Mouse (Mus musculus): ENCODE results near the gene Tnfrsf21.

The Tnfrsf21 gene

DNA sequence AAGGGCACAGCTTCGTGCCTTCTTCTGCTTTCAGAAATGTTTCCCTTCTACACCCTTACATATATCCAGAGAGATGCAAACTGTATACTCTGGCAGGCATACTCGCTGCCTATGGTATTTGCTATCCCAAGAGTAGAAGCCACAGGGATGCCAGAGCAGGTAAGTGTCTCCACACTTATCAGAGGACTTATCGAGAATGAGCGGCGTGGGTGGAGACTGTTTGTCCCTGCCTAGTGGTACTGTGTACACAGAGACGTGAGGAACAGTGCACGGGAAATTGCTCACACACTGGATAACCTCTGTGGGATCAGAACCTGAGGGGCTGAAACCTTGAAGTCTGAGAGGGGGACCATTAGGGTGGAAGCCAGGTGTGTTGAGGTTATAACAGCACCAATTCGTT, 59.6 kb downstream of the Tnfrsf21 start:
- DNase-seq (ENCODE audit: low read depth, low spot score), result no peak

DNA sequence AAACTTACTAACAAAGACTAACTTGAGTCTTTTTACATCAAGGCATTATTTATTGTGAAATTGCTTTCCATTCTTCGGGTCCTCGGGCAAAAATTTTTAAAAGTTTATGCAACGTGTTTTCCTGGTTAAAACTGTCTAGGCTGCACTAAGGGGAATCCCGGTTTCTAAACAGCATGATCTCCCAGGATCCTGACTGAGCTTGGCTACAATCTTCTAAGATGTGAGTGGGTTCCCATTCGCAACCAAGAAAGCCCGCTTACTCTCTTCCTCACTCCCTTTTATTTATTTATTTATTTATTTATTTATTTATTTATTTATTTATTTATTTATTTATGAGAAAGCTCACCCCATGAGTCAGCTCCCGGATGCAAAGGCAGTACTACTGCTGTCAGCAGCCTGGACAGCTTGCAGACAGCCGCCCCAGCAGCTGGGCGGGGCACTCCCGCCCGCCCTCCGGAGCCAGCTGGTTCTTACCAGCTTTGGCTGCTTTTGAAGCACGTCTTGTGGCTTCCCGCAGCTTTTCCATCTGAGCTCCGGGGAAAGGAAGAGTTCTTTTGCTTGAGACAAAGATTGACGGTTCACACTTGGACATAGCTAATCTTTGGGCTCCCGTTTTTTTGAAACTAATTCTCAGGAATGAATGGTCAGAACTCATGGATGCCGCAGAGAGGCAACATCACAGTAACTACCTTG, 60.6 kb downstream of the Tnfrsf21 start:
- no peak for DNase-seq (ENCODE audit: low read depth, low spot score)

DNA sequence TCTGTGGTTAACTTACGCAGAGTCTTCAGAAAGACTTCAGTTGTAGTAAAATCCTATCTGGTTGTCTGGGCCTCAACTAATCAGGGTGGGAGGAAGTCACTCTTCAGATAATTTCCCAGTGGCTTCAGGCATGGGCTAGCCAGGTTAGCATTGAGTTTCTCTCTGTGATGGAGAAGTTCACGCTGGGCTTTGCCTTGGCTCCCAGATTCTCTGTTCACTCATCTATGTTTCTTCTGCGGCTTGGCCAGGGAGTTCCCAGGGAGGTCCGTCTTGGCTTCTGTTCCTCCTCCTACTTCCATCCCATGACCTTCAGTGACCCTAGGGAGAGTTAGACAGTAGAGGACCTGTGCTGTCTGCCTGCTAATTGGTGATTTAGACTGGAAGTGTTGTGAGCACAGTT, 61.2 kb downstream of the Tnfrsf21 start:
- DNase-seq (ENCODE audit: low read depth, low spot score), result no peak

DNA sequence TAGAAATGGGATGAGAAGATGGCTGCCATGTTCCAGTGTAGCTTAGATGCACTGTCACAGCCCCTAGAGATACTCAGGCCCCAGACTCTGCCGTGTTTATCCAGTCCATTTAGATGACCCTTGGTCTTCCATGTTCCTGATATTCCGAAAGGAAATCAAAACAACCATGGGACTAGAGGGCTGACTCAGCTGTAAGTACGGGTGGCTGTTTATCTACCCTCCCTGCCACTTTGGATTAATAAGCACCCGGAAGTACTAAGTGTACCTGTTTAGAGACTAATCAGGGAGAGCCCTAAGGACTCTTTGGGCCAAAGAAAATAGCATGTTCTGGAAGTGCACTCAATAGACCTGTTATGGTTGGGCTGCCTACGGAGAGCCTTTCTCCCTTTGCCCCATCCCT, 64.9 kb downstream of the Tnfrsf21 start:
- no peak for DNase-seq (ENCODE audit: low read depth, low spot score)

DNA sequence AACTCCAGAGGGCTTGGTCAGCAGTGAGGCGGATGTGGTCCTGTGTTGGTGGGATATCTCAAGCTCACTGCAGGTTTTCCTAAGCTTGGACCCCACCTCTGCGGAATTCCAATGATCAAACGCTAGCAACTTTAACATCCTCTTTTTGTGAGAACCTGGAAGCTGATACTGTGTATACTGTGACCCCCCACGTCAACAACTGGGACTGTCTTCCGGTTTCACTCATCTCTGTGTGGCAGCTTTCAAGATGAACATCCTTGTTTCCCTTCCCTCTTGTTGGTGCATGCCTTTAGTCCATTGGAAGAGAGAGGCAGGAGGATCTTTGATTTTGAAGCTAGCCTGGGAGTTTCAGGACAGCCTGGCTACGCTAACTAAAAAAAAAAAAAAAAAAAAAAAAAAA, 73.1 kb downstream of the Tnfrsf21 start:
- DNase-seq (ENCODE audit: low read depth, low spot score), result no peak

DNA sequence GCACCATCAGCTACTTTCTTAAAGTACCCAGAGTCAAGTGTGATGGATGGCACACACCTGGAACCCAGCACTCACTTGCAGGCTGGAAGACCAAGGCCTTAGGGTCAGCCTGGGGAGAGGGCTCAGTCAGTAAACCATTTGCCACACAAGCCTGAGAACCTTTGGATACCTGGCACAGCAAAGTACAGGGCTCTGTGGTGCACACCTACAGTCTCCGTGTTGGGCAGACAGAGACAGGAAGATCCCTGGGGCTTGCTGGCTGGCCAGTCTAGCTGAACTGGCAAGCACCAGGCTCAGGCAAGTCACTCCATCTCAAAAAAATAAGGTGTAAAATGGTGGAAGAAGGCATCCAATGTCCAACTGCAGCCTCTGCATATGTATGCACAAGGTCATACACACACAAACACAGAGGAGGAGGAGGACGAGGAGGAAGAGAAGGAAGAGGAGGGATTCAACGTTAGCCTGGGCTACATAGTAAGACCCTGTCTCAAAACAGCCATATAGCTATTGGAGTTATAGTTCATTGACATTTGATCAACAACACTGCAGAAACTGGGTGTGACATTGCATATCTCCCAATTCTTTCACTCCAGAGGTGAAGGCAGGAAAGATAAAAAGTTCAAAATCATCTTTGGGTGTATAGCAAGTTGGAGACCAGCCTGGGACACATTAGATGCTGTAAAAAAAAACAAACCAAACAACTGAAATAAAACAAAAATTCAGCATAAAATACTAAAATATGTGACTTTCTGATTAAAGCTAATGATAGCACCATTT, 74.8 kb downstream of the Tnfrsf21 start:
- no peak for DNase-seq (ENCODE audit: low read depth, low spot score)

DNA sequence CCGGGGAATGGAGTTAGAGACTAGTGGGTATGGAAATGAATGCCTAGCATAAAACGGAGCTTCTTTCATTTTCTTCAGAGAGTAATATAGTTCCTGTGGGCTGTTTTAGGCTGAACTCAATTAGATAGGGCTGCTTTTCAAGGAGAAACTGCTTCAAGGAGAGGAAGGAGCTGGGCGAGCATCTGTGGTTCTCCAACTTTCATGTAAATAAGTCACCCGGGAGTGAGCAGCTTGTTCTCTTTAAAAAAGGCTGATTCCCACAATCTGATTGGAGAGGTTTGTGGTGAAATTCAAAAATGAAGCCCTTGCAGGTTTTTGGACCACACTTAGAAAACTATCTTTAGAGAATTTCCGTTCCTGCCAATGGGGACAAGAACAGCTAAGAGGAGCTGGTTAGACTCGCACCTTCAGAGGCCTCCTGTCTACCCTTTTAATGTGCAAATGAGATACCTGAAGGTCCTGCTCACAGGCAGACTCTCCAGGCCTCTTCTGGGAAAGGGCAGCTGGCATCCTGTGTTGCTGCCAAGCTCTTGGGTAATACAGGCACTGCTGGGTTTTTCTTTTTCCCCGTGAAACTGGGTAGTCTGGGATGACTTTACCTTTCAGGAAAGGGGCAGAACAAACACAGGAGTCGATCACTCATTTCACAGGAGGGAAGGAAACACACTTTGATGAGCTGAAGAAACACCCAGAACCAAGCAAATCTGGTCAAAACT, 76.1 kb downstream of the Tnfrsf21 start:
- no peak for DNase-seq (ENCODE audit: low read depth, low spot score)

DNA sequence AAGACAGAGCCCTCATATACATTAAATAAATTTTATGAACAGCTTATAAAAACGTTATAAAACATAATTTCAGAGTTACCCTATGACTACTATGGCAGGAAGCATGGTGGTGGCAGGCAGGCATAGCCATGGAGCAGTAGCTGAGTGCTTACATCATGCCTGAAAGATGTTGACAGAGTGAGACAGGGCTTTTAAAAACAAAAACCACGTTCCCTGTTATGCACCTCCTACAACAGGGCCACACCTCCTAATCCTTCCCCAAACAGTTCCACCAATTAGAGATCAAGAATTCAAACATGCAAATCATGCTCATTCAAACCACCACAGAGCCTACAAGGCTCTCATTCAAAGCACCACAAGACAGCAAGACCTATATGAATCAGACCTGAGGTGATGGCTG, 77.9 kb downstream of the Tnfrsf21 start:
- DNase-seq (ENCODE audit: low read depth, low spot score), result no peak

DNA sequence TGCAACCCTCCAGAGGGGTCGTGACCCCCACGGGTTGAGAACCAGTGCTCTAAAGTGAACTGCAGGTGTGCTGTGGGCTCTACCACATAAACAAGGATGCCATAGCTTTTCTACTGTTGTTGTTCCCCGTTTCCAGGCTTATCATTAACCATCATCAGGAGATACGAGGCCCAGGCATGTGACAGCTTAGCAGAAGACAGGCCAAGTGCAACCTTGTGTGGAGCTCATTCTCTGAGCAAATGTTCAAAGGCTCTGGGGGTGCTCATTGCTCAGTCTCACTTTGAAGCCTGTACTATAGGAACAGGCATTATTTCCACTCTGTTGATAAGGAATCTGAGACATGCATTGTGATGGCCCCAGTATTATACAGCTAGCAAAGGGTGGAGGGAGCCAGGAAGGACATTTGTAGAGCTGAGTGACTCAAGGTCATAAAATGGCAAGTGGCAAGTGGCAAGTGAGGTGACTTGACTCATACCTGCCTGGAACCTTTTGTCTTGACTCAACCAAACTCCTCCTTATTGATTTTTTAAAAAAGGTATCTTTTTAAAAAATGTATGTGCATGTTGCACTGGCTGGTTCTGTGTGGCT, 80.8 kb downstream of the Tnfrsf21 start:
- no peak for DNase-seq (ENCODE audit: low read depth, low spot score)

DNA sequence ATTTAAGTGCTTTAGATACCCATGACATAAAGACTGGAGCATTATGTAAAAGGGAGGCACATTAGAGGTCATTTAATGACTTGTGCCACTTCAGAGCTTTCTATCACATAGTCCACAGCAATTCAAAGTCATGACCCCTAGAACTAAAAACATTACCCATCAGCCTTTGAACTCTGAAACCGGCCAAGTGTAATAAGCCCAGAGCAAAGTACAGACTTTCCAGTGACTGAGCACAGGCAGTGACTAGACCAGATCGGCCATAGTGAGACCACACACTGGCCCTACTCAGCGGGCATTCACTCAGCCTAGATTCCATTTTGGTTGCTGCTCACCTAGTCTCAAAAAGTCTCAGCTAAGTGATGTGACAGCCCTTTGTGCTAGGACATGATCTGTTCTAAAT, 89.8 kb downstream of the Tnfrsf21 start:
- DNase-seq (ENCODE audit: low read depth, low spot score), result no peak

DNA sequence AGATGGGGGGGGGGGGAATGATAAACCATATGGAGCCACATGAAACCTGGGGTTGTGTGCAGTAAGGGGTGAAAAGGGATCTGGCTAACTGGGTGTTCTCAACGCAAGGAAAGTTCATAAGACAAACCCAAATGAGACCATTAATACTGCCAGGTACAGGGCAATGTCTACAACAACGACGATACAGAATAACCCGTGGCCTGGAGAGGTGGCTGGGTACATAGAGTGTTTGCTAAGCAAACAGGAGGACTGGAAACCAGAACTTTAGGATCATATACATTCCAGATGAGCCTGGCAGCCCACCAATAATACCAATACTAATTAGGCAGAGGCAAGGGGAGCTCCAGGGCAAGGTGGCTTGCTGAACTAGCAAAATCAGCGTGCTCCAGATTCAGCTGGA, 91.0 kb downstream of the Tnfrsf21 start:
- DNase-seq (ENCODE audit: low read depth, low spot score), result no peak

DNA sequence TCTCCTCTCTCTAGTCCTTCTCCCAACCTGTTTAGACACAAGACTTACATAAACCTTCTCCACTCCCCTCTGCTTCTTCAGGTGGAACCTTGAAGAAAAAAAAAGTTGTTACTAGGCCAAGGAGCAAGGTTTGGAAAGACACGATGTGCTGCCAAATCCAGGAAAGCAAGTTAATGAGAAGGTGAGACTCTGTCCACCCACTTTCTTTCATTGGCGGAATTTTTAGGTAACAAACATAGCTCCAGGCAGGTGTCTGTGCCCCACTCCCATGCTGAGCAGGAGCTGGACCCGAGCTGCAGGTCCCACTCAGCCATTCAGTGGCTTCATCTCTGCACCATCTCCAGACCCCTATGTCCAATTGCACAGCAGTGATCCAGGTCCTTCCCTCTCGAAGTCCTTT, 93.1 kb downstream of the Tnfrsf21 start:
- DNase-seq (ENCODE audit: low read depth, low spot score), result no peak

DNA sequence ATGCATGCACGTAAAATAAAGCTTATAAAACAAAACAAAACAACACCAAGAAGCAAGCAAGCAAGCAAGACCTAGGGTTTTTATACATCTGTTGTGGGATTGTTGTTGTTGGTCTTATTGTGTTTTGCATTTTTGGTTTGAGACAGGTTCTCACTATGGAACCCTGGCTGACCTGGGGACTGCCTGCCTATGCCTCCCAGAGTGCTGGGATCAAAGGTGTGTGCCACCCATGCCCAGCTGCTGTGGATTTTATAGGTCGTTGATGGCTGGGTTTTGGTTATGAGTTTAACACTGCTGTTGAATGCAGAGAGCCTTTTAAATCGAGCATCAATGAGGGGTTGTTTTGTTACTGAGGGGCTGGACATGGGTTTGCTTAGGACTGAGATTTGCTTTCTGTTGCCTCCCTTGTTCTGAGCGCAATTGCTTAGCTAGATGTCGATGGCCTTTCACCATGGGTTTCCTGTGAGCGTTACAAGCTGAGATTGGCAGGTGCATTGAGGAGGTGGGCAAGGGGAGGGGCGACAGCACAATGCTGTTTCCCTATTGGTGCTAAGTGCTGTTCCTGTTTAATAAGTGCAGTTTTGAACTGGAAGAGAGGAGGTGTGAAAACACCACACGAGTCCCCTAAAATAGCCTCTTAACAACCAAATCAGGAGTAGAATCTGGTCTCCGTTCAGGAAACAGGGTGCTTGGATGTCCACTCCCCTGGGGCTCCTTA, 94.0 kb downstream of the Tnfrsf21 start:
- DNase-seq (ENCODE audit: low read depth, low spot score), result no peak

DNA sequence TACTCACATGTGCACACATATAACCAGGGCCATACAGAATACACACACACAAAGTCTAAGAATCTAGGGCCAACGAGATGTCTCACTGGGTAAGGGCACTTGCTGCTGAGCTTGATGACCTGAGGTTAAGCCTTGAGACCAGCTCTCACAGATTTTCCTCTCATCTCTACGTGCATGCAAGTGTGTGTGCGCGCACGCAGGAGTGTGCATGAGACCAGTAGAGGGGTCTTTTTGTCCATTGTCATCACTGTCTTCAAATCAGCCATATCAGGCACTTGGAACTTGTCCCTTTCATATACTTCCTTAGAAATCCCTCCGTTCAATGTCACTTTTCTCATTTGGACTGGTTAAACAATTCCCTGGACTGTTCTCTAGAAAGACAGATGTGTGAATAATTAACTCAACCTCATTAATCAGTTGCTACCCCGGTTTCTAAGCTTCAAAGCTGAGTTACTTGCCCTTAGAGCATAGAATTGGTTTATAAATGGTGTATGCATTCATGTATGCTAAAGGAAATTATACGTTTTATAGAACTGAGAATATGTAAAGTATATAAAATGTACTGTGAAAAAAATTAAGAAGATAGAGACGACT, 97.1 kb downstream of the Tnfrsf21 start:
- DNase-seq (ENCODE audit: low read depth, low spot score), result no peak

DNA sequence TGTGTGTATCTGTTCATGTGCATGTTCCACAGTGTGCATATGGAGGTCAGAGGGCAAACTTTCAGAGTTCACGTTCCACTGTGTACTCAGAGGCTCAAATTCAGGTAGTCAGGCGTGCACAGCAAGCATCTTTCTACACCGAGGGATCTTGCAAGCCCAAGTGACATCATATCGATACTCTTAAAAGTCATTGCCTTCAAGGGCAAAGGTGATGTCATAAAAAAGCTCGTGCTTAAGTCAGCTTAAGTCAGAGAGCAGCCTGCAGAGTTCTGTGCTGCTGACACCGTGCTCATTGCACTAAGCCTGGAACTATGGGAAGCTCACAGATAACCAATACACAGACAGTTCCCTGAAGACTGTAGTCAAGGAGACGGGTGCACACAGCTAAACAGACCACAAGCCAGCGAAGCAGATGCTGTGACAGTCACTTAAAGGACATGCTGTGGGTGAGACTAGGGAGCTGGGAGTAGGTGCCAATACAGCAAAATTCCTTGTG, 97.8 kb downstream of the Tnfrsf21 start:
- no peak for DNase-seq (ENCODE audit: low read depth, low spot score)

DNA sequence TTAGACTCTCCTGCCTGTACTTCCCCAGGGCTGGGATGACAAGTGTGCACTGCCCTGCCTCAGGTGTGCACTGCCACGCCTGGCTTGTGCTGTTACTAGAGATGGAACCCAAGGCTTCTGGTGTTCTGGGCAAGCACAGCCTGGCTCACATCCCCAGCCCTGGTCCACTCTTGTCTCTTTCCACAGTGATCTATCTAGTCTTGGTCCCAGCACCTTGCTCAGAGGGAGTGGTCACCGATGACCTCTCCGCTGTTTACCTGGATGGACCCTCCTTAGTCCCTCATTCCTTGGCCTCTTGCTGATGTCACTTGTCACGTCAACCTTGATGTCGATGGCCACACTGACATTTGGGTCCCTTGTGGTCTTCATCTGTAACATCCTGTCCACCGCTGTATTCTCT, 98.6 kb downstream of the Tnfrsf21 start:
- no peak for DNase-seq (ENCODE audit: low read depth, low spot score)

DNA sequence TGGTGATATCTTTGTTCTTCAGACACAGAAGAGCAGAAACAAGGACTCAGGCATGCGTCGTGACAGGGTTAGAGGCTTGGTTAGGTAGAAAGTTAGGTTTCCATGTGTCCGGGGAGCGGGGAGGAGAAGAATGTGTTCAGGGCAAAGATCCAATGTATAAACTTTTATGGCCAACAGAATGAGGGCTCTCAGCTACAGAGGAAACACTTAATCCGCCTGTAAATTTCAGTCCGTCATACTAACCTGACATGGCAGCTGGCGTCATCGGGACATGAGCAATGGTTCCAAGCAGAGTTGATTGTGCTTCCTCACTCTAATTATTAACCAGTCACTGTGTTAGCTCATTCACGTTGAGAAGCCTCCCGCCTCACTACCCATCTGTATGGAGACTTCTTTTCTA, 100.4 kb downstream of the Tnfrsf21 start:
- DNase-seq (ENCODE audit: low read depth, low spot score), result no peak

DNA sequence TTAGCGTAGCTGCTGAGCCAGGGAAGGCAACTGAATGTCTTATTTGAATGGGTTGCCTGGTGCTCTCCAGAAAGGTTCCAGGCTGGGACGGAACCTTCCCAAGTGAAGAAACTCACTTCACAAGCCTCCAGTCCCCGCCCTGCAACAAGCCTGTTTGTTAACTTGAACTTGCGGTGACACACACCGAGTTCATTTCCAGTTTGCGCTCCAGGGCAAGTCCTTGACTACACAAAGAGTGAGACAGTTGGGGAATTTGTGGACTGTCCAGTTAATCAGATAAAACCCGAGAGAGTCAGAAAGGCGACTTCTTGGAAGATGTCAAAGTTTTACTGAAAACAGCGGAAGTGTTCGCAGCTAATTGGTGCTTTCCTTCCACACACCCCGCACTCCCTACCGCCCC, 103.1 kb downstream of the Tnfrsf21 start:
- DNase-seq (ENCODE audit: low read depth, low spot score), result no peak

DNA sequence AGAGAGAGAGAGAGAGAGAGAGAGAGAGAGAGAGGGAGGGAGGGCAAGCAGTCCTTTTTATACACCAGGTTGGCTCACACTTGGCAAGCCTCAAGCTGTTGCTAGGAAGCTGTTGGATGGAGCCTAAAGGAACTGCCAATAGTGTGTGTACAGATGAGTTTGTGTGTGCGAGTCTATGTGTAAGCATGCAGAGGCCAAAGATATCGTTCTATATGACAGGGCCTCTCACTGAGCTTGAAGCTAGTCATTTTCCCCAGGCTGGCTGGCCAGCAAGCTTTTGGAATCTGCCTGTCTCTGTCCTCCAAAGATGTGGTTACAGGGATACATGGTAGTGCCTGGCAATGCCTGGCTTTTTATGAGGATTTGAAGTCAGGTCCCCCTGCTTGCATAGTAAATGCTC, 104.7 kb downstream of the Tnfrsf21 start:
- DNase-seq (ENCODE audit: low read depth, low spot score), result no peak

DNA sequence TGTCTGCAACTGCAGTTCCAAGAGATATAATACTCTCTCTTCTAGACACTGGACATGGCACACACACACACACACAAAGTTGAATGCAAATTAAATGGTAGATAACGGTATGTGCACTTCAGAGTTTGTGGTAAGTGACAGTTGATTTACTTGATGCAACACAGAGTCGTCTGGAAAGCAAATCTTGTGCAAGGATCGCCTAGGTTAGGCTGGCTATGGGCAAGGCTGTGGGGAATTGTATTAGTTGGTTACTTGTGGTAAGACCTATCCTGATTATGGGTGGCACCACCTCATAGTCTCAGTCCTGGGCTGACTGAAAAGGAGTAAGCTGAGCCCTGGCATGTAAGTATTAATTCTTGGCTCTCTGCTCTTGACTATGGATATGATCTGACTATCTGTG, 112.0 kb downstream of the Tnfrsf21 start:
- DNase-seq (ENCODE audit: low read depth, low spot score), result no peak

DNA sequence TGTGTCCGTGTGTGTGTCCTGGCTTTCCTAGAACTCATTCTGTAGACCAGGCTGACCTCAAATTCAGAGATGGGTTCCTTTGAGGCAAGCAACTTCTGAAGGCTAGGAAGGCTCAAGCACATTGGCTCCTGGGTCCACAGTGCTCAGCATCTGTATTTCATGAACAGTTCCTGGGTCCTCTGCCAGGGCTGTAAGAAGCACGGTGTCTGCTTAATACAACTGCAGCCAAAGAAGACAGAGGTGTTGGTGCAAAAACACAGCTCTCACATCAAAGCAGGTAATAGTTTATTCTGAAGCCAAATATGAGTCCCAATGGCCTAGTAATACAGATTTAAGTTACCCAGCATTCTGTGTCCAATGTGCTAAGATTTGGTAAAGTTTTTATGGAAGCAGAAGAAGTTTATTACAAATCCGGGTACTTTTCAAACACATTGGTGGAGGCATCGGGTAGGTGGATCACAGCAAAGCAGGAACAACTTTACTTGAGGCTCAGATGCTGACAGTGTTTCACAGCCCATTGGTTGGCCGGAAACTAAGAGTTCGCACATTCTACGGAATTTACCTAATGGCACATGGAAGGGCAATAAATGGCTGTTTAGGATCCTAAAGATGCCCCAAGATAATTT, 112.7 kb downstream of the Tnfrsf21 start:
- no peak for DNase-seq (ENCODE audit: low read depth, low spot score)

Measured in CD4-positive helper T cell, adult 2 months (primary cell).